7 mouse cellular contexts compared by ENCODE assay signal in genomic region chr12:73045724-73046606, GRCm38 (mm10). TPM values are rescaled to one million over a fixed set of nuclear protein-coding genes. Genes with fewer than 3 reads are reported as not detected.
DNase-seq lines count a peak whose midpoint lies in the region; ATAC-seq and TF ChIP-seq lines count a peak whose summit lies in the region.

No protein-coding gene starts in this region.

- H3K36me3 ChIP-seq in spleen, adult 2 months (ENCODE audit: control insufficient read depth, insufficient read depth, low read length) = no peaks in the 10 kb centered on the region
- H3K36me3 ChIP-seq in heart, embryonic 14.5 days (ENCODE audit: control insufficient read depth, insufficient read depth, low read length) = no peaks in the 10 kb centered on the region
- no peaks in the 10 kb centered on the region for H3K36me3 ChIP-seq in limb, embryonic 15.5 days
- H3K36me3 ChIP-seq in stomach, embryonic 16.5 days (ENCODE audit: control insufficient read depth, insufficient read depth, low read length) = no peaks in the 10 kb centered on the region

- no peak overlapping the region for H3K27ac ChIP-seq in spleen, adult 2 months (ENCODE audit: insufficient read depth, low read length)
- H3K27ac ChIP-seq in brown adipose tissue, adult 24 weeks (replicated peaks; ENCODE audit: low read depth, low read length) = peak overlapping the region; percentile 88
- H3K27ac ChIP-seq in heart, embryonic 14.5 days (replicated peaks in 1 of 2; ENCODE audit: control insufficient read depth in 1 of 2, insufficient read depth in 1 of 2, low read depth in 2 of 2, low read length in 2 of 2) = no peak overlapping the region
- peak overlapping the region; percentile 86 for H3K27ac ChIP-seq in limb, embryonic 15.5 days
- no peak overlapping the region for H3K27ac ChIP-seq in stomach, embryonic 16.5 days (ENCODE audit: low read length)

- peaks cover 9% of the 10 kb centered on the region; the same call in 1 of the 2 replicates for H3K4me1 ChIP-seq in spleen, adult 2 months (ENCODE audit: control insufficient read depth, insufficient read depth, insufficient read length)
- H3K4me1 ChIP-seq in brown adipose tissue, adult 24 weeks (ENCODE audit: control insufficient read depth, insufficient read depth, insufficient read length, low read length) = peaks cover 2% of the 10 kb centered on the region; the same call in 1 of the 2 replicates
- peaks cover 9 to 17% of the 10 kb centered on the region in 2 experiments for H3K4me1 ChIP-seq in heart, embryonic 14.5 days (ENCODE audit: control insufficient read depth in 2 of 2, insufficient read depth in 2 of 2, low read length in 2 of 2)
- H3K4me1 ChIP-seq in limb, embryonic 15.5 days = peaks cover 42% of the 10 kb centered on the region
- H3K4me1 ChIP-seq in stomach, embryonic 16.5 days (ENCODE audit: control insufficient read depth, insufficient read depth, low read length) = peaks cover 22% of the 10 kb centered on the region

- peak overlapping the region; percentile 34; the same call in 1 of the 2 replicates for H3K4me3 ChIP-seq in spleen, adult 2 months (ENCODE audit: extremely low read depth, insufficient read depth, insufficient read length)
- peak overlapping the region; percentile 86 for H3K4me3 ChIP-seq in brown adipose tissue, adult 24 weeks (ENCODE audit: insufficient read depth, low read depth, low read length)
- peak overlapping the region; percentile 48 to 67 for H3K4me3 ChIP-seq in heart, embryonic 14.5 days (ENCODE audit: control insufficient read depth in 1 of 2, insufficient read depth in 1 of 2, low read depth in 1 of 2, low read length in 2 of 2)
- peak overlapping the region; percentile 64 for H3K4me3 ChIP-seq in limb, embryonic 15.5 days
- H3K4me3 ChIP-seq in stomach, embryonic 16.5 days (replicated peaks; ENCODE audit: low read length) = peak overlapping the region; percentile 37

- DNase-seq in spleen, adult 2 months (ENCODE audit: low read depth in 1 of 2, low spot score in 2 of 2) = no peak
- no peak for DNase-seq in spleen, adult 18-20 months

- WGBS in spleen, adult 2 months = 2% methylated on average over 84 of the region's 85 CpGs
- under 1% methylated on average over 81 of the region's 85 CpGs for WGBS in heart, embryonic 14.5 days
- WGBS in limb, embryonic 15.5 days = under 1% methylated on average over 85 of the region's 85 CpGs
- WGBS in stomach, embryonic 16.5 days = under 1% methylated on average over 85 of the region's 85 CpGs

- H3K4me2 ChIP-seq in heart, embryonic 14.5 days (ENCODE audit: low read length) = peak overlapping the region; percentile 97
- peak overlapping the region; percentile 81 for H3K4me2 ChIP-seq in limb, embryonic 15.5 days
- H3K4me2 ChIP-seq in stomach, embryonic 16.5 days (ENCODE audit: low read depth, low read length) = peak overlapping the region; percentile 66

- no peaks in the 10 kb centered on the region for H3K9me3 ChIP-seq in heart, embryonic 14.5 days (ENCODE audit: control insufficient read depth, low read length)
- no peaks in the 10 kb centered on the region for H3K9me3 ChIP-seq in limb, embryonic 15.5 days
- H3K9me3 ChIP-seq in stomach, embryonic 16.5 days (replicated peaks; ENCODE audit: control insufficient read depth, low read length) = no peaks in the 10 kb centered on the region

- TF ChIP-seq POLR2A in spleen, adult 2 months (IDR thresholded peaks at IDR 0.05; ENCODE audit: low read depth, low read length) = no peak

- peak; percentile 33; the same call in 1 of the 2 replicates for ATAC-seq in heart, embryonic 14.5 days (ENCODE audit: insufficient number of reproducible peaks, insufficient read depth, low FRiP score, low read depth)
- ATAC-seq in limb, embryonic 15.5 days (ENCODE audit: insufficient number of reproducible peaks, low FRiP score, low TSS enrichment, low read depth) = no peak
- ATAC-seq in stomach, embryonic 16.5 days (ENCODE audit: insufficient read depth, low FRiP score) = no peak; the same call in 1 of the 2 replicates
- no peak for ATAC-seq in cerebellum, adult (ENCODE audit: insufficient number of reproducible peaks, low FRiP score, low TSS enrichment)

- peaks cover 41% of the 10 kb centered on the region for H3K27me3 ChIP-seq in spleen, adult 2 months (ENCODE audit: control insufficient read depth, insufficient read depth, low read length)
- peaks cover 84% of the 10 kb centered on the region for H3K27me3 ChIP-seq in heart, embryonic 14.5 days (ENCODE audit: control insufficient read depth, insufficient read depth, low read length)
- H3K27me3 ChIP-seq in limb, embryonic 15.5 days = peaks cover 80% of the 10 kb centered on the region
- peaks cover 73% of the 10 kb centered on the region for H3K27me3 ChIP-seq in stomach, embryonic 16.5 days (ENCODE audit: control insufficient read depth, insufficient read depth, low read length)

- H3K9ac ChIP-seq in heart, embryonic 14.5 days (ENCODE audit: low read length) = peak overlapping the region; percentile 69
- H3K9ac ChIP-seq in limb, embryonic 15.5 days = peak overlapping the region; percentile 60
- no peak overlapping the region for H3K9ac ChIP-seq in stomach, embryonic 16.5 days (ENCODE audit: low read length)

- TF ChIP-seq CTCF in spleen, adult 2 months (IDR thresholded peaks at IDR 0.05; ENCODE audit: extremely low read depth, insufficient read depth, insufficient read length, insufficient replicate concordance) = no peak

RNA-seq across cellular contexts. Expression of gene Six1, which starts 7.7 kb away (rescaled TPM):
- polyA plus RNA-seq in spleen, adult 2 months (2012; rRNA removed) = not detected in 2 replicates
- 14.0 and 20.7 TPM in 2 replicates for polyA plus RNA-seq in brown adipose tissue, adult 24 weeks (2012; ENCODE audit: insufficient read depth, insufficient read length, missing spikeins)
- 0.09 and 0.27 TPM in 2 replicates for polyA plus RNA-seq in heart, embryonic 14.5 days (2014; fragmentation: Nextera tagmentation; extraction: Ambion mirVana)
- polyA plus RNA-seq in limb, embryonic 15.5 days (2015; fragmentation: Nextera tagmentation; extraction: Ambion mirVana) = 28.2 and 34.3 TPM in 2 replicates
- polyA plus RNA-seq in stomach, embryonic 16.5 days (2015; fragmentation: Nextera tagmentation; extraction: Ambion mirVana) = 0.06 and 1.9 TPM in 2 replicates

Comparison
In these comparisons a context has a peak if more than half of its experiments do, and no peak if none do; other contexts are left out.
1. H3K27ac ChIP-seq: peak in brown adipose tissue, adult 24 weeks (single experiment) and limb, embryonic 15.5 days (single experiment); none in spleen, adult 2 months (single experiment), heart, embryonic 14.5 days (0 of 2) and stomach, embryonic 16.5 days (single experiment).
2. H3K4me3 ChIP-seq: peak in every context shown above with its lines; median percentile 86 in brown adipose tissue, adult 24 weeks; 64 in limb, embryonic 15.5 days; 58 in heart, embryonic 14.5 days; 37 in stomach, embryonic 16.5 days; 34 in spleen, adult 2 months.
3. Peak in every context shown above with its lines, with median percentiles within 50 percentile points of each other: H3K4me2 ChIP-seq.